Mouse (Mus musculus) liver, postnatal 0 days (tissue): Measurements from ENCODE around the gene Plxna1.

Experiments
- CTCF ChIP-seq: sonication (generic); IDR thresholded peaks from 2 replicates; pipeline ENCODE4 v1.5.1; 2016; ENCODE audit warnings: antibody characterized with exemption, low read depth
- EP300 ChIP-seq: IDR thresholded peaks from 2 replicates; pipeline ENCODE4 v1.6.1; 2016; ENCODE audit warnings: antibody characterized with exemption, low read depth, mild to moderate bottlenecking

GRCm38 (mm10) chr6:89380751-89381150 lies 18.3 kb upstream of the Plxna1 start:
- no peak for TF ChIP-seq CTCF
- TF ChIP-seq EP300: no peak
